ENCODE assay signal across 11 mouse cellular contexts in the genomic region with DNA sequence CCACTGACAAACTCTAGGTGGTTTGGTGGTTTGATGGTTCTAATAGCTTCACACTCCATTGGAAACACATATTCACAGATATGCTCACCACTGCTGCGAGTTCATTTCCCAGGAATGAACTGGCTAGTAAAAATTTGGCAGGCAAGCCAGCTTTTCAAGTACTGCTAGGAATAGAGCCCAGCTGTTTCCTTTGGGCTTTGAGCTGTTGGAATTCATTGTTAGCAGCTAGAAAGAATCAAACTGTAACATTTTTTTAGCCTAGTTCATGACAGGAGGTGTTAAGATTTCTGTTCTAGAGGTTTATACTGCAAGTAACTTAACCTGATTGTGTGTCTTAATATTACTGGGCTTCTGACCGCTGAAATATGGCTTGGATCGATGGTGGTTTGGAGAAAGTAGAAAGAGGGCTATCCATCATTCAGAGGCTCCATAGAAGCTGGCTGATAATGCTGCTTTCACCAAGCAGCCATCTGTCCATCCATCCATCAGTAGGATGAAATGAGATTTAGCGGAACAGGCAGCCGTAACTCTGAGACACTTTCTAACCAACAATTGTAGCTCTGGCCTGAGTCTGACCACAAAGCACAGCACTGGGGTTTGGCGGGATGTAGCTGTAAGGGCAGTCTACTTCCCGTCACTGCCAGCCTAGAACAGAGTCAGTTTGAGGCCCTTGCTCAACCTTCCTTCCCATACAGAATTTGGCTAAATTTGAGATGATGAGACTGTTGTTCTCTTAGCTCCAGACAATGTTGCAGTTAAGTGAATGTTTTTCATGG. TPM values are rescaled to one million over a fixed set of nuclear protein-coding genes. Genes with fewer than 3 reads are reported as not detected.
DNase-seq lines count a peak whose midpoint lies in the region; ATAC-seq and TF ChIP-seq lines count a peak whose summit lies in the region.
"Had no signal": no experiment of that assay in that cellular context is flagged by ENCODE, and none has a peak within 500 bp of the region (broad histone marks: within the 10 kb centered on the region; RNA-seq: fewer than 3 reads in every experiment).

No protein-coding gene starts in this region.

- 51% methylated on average over 7 of the region's 7 CpGs for WGBS in lung, adult 2 months
- 59% methylated on average over 7 of the region's 7 CpGs for WGBS in liver, embryonic 12.5 days (ENCODE audit: insufficient replicate concordance)

- peaks cover 76% of the 10 kb centered on the region for H3K79me2 ChIP-seq in myocyte (ENCODE audit: control insufficient read depth, insufficient read depth)

- DNase-seq in adrenal gland, postnatal 14 days = peak; percentile 19
- DNase-seq in adrenal gland, adult 18-20 months (ENCODE audit: low spot score in 2 of 2) = no peak
- DNase-seq in lung, adult 18-20 months = peak; percentile 24 to 48
- DNase-seq in lung, adult 2 months = no peak
- peak; percentile 45 for DNase-seq in heart, postnatal 36 days
- no peak for DNase-seq in thymus, postnatal 4 days
- DNase-seq: cerebellum, adult 2 months; kidney, adult 11 months; spleen, adult 18-20 months had no signal

- intact Hi-C loops in heart, postnatal 36 days (cut with DNase I) = no loop called here

- H3K9me3 ChIP-seq in liver, embryonic 12.5 days (replicated peaks) = no peaks in the 10 kb centered on the region

- peak overlapping the region; percentile 41 for H3K4me2 ChIP-seq in myocyte (ENCODE audit: low read depth)
- H3K4me2 ChIP-seq in liver, embryonic 12.5 days = no peak overlapping the region

- H3K27ac ChIP-seq in liver, embryonic 12.5 days = no peak overlapping the region

- no peak overlapping the region for H3K4me3 ChIP-seq in lung, adult 2 months (replicated peaks; ENCODE audit: extremely low read depth, low read depth, low read length)
- H3K4me3 ChIP-seq in myocyte = no peak overlapping the region
- H3K4me3 ChIP-seq in liver, embryonic 12.5 days = no peak overlapping the region

- TF ChIP-seq CTCF in lung, adult 2 months (IDR thresholded peaks at IDR 0.05; ENCODE audit: insufficient read depth, low read length) = no peak

- H3K27me3 ChIP-seq in myocyte (ENCODE audit: control insufficient read depth, insufficient read depth, insufficient read length) = no peaks in the 10 kb centered on the region
- no peaks in the 10 kb centered on the region for H3K27me3 ChIP-seq in liver, embryonic 12.5 days (replicated peaks)

- H3K36me3 ChIP-seq in myocyte (ENCODE audit: control insufficient read depth, insufficient read depth) = no peaks in the 10 kb centered on the region
- H3K36me3 ChIP-seq in liver, embryonic 12.5 days = no peaks in the 10 kb centered on the region

- H3K4me1 ChIP-seq in lung, adult 2 months (ENCODE audit: control insufficient read depth, insufficient read depth, low read length) = peaks cover 13% of the 10 kb centered on the region
- peaks cover 42% of the 10 kb centered on the region for H3K4me1 ChIP-seq in liver, embryonic 12.5 days

- no peak overlapping the region for H3K9ac ChIP-seq in liver, embryonic 12.5 days

- ATAC-seq in liver, embryonic 12.5 days = no peak

- TF ChIP-seq POLR2A in lung, adult 2 months (IDR thresholded peaks at IDR 0.05; ENCODE audit: borderline replicate concordance, extremely low read depth, low read depth, low read length) = no peak
- no peak for TF ChIP-seq POLR2A in myocyte (IDR thresholded peaks at IDR 0.05; ENCODE audit: insufficient read length, low read depth)

- H3ac ChIP-seq in myocyte (ENCODE audit: control insufficient read depth, insufficient read length) = no peak overlapping the region

TF ChIP-seq in myocyte, 11 proteins besides CTCF, POLR2A, EP300 and RAD21:
- no peak for TF ChIP-seq MAX (IDR thresholded peaks at IDR 0.05; ENCODE audit: low read depth)
- peak in 2 of 3 experiments; percentile 6 to 72 for TF ChIP-seq MYOG (IDR thresholded peaks at IDR 0.05; ENCODE audit: control insufficient read depth in 1 of 3, insufficient read depth in 1 of 3, insufficient read length in 2 of 3, low read depth in 2 of 3)
- TF ChIP-seq CEBPB (IDR thresholded peaks at IDR 0.05; ENCODE audit: insufficient read depth, poor library complexity, severe bottlenecking) = no peak
- TF ChIP-seq USF1 (IDR thresholded peaks at IDR 0.05; ENCODE audit: low read depth) = no peak
- TF ChIP-seq REST (IDR thresholded peaks at IDR 0.05; ENCODE audit: insufficient read depth, insufficient read length) = no peak
- TF ChIP-seq MYOD1 (IDR thresholded peaks at IDR 0.05; ENCODE audit: control insufficient read depth in 1 of 3, insufficient read length in 2 of 3, low read depth in 2 of 3) = no peak

RNA-seq across cellular contexts. Expression of gene R3hcc1l, which starts 21.0 kb away (rescaled TPM):
- 23.9 and 26.2 TPM in 2 replicates for total RNA-seq in adrenal gland, postnatal 14 days (2021)
- 10 to 100 TPM; 23.8 to 26.9 TPM for total RNA-seq in adrenal gland, adult 18-20 months (2021)
- 3.8 and 4.8 TPM in 2 replicates for polyA plus RNA-seq in lung, adult 2 months (2012; rRNA removed)
- total RNA-seq in heart, postnatal 36 days (2021) = 10 to 100 TPM; 24.7 to 26.9 TPM
- polyA plus RNA-seq in myocyte (2012; fragmentation: generic; extraction: Trizol) = 3.8 TPM
- 13.9 and 15.7 TPM in 2 replicates for polyA plus RNA-seq in liver, embryonic 12.5 days (2016; fragmentation: Nextera tagmentation; extraction: Ambion mirVana)

Comparison
In these comparisons a context has a peak if more than half of its experiments do, and no peak if none do; other contexts are left out.
1. DNase-seq: peak in adrenal gland, postnatal 14 days (single experiment), lung, adult 18-20 months (2 of 2) and heart, postnatal 36 days (2 of 2); none in adrenal gland, adult 18-20 months (0 of 2), lung, adult 2 months (single experiment) and thymus, postnatal 4 days (single experiment).